Mouse (Mus musculus): ENCODE measurements around the gene Slc16a3. TPM values are rescaled to one million over a fixed set of nuclear protein-coding genes. Genes with fewer than 3 reads are reported as not detected.

Slc16a3 gene
- 1 to 10 TPM in 3 of 4 experiments, under 1 TPM in 1; 0.55 to 1.7 (median 1.5) TPM for total RNA-seq (2022)

DNA sequence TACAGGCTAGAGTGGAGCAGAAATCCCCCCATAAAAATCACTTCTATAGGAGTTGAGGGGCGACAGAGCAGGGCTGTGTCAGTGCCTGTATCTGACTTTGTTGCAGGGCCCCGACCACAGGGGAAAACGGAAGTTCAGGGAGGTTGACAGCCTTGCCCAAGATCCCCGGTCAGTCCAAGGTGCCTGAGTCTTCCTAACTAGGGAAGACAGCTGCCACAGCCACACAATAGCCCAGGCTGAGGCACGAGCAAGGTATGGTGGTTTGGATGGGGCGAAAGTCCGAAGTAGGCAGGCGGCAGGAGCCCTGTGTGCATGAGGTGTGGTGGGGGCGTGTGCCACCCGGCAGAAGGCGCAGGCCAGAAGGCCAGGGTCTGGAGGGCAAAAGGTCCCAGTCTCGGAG is at the start of gene Slc16a3:
Gene Slc16a3 (plus strand): TSS at position 153 of the 400 bp plus-strand sequence.
- no peak for DNase-seq

DNA sequence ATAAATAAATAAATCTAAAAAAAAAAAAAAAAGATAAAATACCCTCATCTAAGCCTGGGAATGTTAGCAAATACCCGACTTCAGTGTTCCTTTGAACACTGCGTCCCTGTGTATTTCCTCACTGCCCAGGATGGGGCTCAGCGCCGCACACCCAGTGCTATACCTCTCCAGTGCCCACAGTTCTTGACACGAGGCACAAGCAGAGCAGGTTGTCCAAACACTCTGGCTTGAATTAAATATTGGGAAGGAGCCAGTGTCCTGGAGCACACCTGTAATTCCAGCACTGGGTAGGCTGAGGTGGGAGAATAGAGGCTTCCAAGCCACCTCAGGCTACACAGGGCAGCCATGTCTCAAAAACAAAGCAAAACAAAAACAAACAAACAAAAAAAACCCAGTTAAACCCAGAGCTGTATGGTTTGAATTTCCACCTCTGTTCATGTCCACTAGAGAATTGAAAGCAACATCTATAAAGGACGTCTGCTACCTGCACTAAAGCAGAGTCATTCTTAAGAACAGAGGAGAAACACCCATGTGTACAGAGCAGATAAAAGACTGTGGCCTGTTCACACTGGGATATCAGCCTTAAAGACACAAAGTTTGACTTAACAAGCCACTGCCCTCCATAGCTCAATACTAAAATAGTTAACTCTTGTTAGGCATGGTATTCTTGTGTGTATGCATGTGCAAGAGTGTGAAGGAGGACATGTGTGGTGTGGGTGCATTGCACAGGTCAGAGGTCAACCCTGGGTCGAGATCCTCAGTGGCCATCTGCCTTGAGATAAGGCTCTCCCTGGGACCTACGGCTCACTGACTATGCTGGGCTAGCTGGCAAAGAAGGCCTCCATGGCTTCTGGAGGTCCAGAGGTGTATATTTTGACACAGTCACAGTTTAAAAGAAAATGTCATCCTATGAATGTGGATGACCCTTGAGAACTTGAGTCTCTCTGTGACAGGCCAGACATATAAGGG is 47.7 kb upstream of the Slc16a3 start:
- DNase-seq: no peak

- DNase-seq: no peak
Observed at GRCm38 (mm10) chr11:120901729-120902486, 46.4 kb upstream of the Slc16a3 start.

DNA sequence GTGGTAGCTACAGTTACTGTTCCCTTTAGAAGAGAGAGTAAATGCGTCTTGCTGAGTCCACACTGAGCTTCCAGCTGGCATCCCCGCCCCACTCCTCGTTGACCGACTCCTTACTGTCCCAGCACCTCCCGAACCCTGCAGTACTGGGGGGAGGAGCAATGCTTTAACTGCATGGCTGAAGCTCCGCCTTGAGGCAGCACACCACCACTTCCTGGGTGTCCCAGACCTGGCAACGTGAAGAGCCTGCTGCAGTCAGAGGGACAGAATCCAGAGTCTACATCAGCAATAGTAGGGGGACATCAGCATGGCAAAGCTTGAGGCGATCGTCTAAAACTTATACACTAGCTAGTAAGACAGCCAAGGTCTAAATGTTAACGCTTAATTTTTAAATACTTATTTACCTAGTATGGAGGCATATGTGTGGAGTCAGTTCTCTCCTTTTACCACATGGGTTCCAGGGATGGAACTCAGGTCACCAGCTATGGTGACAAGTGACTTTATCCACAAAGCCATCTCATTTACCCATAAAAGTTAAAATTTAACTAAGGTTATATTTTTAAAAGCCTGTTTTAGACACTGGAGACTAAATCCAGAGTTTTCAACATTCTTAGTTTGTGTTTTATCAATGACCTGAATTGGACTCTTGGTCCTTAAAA is 45.7 kb upstream of the Slc16a3 start:
- DNase-seq: peak; percentile 52

- peak; percentile 64 for DNase-seq
Observed at GRCm38 (mm10) chr11:120903159-120903850, 45.0 kb upstream of the Slc16a3 start.

- DNase-seq: no peak
Observed at GRCm38 (mm10) chr11:120904561-120904960, 43.7 kb upstream of the Slc16a3 start.

DNA sequence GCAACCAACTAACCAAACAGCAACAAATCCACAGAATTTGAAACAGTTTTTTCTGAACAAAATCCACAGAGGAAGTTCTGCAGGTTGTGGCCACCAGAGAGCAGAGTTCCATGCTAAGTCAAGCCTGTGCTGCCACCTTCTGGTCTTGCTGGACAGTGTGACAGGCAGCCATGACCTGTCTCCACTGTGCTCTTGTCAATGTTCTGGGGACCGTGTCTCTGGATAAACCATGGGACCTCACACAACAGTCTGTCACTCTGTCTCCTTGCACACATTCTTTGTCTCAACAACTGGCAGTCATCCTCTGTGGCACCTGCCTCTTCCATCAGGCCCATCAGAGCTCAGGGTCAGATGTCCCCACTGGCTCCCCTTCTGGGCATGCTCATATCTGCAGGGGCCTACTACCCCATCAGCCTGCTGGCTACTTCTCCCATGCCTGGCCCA is 42.8 kb upstream of the Slc16a3 start:
- peak; percentile 69 for DNase-seq

DNA sequence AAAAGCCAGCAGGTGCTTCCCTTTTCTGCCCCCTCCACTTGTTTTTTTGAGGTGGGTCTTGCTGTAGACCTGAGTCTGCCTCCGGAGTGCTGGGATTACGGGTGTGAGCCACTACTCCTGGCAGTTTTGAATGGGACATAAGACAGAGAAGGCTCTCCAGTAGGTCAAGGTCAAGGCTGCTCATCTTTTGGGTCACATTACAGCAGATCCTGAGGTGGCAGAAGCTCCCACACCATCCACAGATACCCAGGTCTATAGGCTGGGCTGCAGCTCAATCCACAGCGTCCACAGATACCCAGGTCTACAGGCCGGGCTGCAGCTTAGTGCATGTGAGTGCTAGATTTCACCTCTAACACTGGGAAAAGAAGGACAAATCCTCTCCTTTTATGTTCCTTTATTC is 34.5 kb upstream of the Slc16a3 start:
- no peak for DNase-seq

DNA sequence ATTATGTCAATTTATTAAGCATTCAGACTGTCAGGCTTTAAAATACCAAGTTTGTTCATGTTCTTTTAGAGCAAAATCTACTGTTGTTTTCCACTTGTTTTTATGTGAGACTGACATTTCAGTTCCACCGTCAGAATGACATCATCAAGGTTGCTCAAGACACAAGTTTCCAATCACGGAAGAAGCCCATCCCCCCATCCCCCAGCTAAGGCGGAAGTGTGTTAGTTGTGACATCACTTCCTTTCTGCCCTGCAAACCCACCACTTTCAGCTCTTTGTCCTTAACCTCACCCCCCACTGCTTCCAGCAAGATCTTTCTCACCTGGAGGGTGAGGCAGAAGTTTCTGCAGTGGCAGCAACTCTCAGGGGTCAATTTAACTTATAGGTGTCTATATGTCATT is 31.8 kb upstream of the Slc16a3 start:
- no peak for DNase-seq

DNA sequence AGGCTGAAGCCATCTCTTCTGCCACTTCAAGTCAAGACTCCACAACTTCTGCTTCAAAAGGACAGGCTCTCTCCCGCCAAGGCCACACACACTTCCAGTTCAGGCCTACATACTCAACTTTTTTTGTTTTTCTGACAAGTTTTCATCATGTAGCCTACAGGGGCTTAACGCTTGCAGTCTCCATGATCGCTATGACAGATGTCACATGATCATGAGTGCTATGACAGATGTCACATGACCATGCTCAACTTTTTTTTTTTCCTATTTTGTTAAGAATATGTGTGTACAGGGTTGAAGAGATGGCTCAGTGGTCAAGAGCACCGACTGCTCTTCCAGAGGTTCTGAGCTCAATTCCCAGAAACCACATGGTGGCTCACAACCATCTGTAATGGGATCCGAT is 30.5 kb upstream of the Slc16a3 start:
- DNase-seq: no peak

DNA sequence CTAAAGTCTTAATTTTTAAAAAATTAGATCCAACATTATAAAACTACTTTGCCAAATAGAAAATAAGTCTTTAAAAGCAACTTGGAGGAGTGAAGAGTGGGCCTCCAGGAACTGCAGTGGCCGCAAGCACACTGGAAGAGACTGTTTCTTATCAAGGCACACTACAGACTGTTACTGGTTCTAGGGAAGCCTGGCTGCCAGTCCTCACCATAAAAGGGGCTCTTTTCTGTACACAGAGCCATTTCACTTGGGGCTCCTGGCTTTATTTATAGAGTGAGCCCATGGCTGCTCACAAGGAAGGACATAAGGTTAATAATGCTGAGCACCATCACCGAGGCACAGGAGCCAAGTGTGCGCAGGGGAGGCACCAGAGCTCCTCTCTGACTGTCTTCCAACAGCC is 25.8 kb upstream of the Slc16a3 start:
- DNase-seq: no peak

- no peak for DNase-seq
Observed at GRCm38 (mm10) chr11:120928468-120928867, 19.8 kb upstream of the Slc16a3 start.

DNA sequence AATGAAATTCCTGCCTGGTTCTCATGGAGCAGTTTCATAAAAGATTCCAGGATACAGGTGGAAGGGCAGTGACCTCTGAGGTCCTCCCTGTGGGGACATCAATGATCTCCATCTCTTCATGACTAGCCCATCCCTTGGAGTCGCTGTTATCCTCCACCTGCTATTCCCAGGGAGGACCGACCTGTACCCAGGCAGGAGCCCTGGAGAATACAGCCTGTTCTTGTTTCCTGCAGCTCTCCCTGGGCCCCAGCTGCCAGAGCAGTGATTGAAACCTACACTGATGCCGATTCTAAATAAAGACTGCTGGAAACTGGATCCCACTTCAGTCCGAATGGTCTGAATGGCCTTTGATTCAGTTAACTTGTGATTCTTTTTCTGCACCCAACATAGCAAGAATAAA is 16.8 kb upstream of the Slc16a3 start:
- DNase-seq: no peak

DNA sequence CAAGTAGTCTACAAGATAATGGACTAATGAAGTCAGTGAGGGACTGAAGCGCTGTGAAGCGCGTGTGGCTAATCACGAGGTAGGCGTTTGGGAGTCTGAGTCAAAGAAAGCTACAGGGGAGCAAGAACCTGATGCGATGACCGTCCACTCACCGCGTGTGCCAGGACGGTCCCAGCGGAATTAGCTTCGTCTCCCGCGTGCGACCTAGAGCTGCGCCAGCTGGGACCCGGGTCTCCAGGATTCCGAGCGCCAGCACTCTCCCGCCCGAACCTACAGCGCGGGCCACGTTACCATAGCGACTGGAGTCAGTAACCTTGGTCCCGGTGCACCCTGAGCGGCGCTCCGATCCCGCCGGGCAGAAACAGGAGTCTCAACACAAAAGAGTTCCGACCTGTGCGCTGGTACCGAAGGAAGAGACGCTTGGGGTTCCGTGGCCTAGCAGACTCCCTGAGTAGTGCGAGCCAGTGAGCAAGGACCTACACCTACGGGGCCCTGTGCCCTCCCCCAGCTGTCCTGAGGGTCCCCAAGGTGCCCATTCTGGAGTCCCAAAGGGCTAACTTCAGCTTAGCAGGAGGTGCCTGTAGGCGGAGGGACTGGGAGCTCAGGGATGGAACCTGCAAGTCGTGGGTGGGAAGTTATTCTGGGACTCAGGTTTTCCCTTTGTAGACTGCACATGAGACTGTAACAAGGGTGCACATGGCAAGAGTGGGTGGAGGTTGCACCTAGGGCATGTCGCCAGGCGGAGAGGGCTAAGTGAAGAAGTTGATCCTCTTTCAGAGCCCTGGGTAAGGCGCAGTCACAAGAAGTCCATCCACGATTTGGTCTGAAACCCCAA is 15.5 kb upstream of the Slc16a3 start, which contains the start of gene Ccdc57:
Gene Ccdc57 (minus strand): TSS at position 309 of the 835 bp plus-strand sequence.
- peak; percentile 84 for DNase-seq

DNA sequence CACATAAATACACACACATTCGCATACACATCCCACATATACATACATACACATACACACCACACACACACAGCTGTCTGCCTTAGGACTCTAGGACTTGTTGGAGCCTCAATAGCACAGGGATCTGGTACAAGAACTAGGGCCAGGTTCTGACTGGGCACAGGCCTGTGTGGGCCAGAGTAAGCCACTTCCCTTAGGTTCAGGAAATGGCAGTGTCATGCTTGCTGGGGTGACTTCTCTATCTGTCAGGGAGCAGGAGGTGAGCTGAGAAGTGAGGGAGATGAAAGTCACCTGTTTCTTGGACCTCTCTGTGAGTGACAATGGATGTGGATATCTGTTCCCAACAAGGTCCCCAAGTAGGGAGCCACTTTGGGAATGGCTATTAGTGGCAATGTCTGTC is 10.3 kb upstream of the Slc16a3 start:
- DNase-seq: no peak

- no peak for DNase-seq
Observed at GRCm38 (mm10) chr11:120938795-120939194, 9.5 kb upstream of the Slc16a3 start.

DNA sequence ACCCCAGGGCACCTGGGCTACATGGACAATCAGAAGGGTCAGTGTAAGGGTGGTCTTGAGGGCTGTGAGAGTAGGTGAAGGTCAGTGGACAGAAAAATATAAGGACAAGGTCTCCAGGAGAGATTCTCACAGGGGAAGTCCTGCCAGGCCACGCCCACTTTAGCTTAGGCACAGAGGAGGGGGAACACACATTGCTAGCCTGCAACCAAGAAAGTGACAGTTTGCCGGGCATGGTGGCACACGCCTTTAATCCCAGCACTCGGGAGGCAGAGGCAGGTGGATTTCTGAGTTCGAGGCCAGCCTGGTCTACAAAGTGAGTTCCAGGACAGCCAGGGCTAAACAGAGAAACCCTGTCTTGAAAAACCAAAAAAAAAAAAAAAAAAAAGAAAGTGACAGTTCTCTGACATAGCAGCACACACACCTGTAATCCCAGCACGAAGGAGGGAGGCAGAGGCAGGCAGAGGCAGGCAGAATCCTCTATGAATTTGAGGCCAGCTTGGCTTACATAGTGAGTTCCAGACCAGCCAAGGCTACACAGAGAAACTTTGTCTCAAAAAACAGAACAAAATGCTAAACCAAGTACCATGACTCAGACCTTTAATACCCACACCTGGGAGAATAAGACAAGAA is 8.5 kb upstream of the Slc16a3 start:
- no peak for DNase-seq

DNA sequence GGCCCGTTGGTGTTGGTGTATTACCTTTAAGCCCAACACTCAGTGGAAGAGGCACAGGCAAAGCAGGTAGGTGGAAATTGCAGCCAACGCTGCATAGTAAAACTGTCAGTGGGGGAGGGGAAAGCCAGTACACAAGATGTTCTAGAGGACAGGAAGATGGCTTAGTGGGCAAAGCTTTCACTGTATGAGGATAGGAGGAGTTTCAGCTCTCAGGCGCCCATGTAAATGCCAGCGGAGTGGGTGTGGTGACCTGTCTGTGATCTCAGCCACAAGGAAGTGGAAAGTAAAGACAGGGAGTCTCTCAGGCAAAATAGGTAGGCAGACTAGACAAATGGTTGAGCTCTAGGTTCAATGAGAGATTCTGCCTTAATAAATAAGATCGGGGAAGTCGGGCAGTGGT is 7.3 kb upstream of the Slc16a3 start:
- no peak for DNase-seq

DNA sequence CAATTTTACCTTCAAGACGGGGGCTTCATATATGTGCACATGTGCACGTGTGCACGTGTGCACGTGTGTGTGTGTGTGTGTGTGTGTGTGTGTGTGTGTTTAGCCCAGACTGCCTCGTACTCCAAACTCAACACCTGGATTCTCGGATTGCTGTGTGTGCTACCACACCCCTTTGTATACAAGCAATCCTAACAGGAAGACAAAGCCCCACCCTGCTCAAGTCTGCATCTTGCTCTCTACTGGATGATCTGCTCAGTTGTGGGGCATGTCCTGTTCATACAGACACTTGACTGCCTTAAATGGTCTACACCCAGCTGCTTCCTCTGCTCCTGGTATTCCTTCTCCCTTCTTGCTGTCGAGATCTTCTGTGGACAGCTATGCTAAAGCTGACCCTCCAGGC is 3.0 kb upstream of the Slc16a3 start:
- no peak for DNase-seq

DNA sequence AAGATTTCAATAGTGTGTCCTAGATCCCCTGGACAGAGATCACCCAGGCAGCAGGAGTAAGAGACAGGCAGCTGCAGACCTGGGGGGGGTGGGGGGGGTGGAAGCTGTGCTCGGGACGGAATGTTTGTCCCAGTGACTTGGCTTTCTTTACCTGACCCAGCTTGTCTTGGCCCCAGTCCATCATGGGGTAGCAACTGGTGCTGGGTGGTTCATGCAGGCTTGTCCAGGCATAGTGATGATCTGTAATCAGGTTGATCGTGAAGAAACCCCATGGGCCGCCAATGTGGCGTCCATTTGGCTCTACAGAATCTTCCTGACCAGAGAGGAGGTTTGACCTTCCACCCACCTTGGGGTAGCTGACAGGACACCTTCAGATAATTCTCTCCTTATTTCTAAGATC is 2.4 kb upstream of the Slc16a3 start:
- no peak for DNase-seq
